Mouse (Mus musculus): ENCODE measurements around the gene Cct7.

GRCm38 (mm10) chr6:85436631-85437030 lies 14.7 kb upstream of the Cct7 start:
- TF ChIP-seq POLR2A (IDR thresholded peaks at IDR 0.05; ENCODE audit: low read depth, low read length) (no peak), CTCF (conservative IDR thresholded peaks at IDR 0.05; ENCODE audit: insufficient read depth, insufficient read length, low read depth, low read length) (no peak)

Data from kidney, adult 2 months (tissue).